Mouse (Mus musculus) left cerebral cortex, postnatal 25 days (tissue): ENCODE measurements around the gene Matk. TPM values are rescaled to one million over a fixed set of nuclear protein-coding genes. Genes with fewer than 3 reads are reported as not detected.

Experiments used
- DNase-seq, 2 experiments: peaks; one replicate each; pipeline ENCODE4 v3.0.0; 2022; ENCODE audit warnings: low spot score in 2 of 2, mixed read lengths in 1 of 2
- intact Hi-C: fragments of 180-260 bp; cut with DNase I; formaldehyde crosslinking; loops from one replicate; pipeline ENCODE4 v1.15.1; 2025
- total RNA-seq, 2 experiments: library from RNA; stranded (reverse); gene quantifications; 2 replicates each; pipeline ENCODE4 v1.2.3; 2021

The Matk gene
- total RNA-seq, 2 experiments from 2014 or later: 191 to 194 TPM

DNA sequence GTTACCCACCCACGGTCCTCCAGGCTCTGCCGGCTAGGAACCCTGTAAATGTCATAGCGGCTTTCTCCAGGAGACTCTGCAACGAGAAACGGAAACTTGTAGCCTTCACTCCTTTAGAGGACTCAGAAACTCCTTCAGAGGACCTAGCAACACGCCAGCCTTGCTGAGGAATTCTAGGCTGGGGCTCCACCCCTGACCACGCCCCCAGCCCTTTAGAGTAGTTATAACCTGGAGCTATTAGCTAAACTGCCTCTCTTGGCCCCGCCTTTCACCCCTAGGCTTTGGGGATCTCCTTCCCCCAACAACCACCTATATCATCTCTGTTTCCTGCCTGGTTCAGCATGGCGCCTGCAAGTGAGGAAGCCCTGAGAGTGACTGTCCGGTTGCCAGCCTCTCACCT is 26.8 kb downstream of the Matk start:
- intact Hi-C loops: no loop called here
- no peak for DNase-seq

DNA sequence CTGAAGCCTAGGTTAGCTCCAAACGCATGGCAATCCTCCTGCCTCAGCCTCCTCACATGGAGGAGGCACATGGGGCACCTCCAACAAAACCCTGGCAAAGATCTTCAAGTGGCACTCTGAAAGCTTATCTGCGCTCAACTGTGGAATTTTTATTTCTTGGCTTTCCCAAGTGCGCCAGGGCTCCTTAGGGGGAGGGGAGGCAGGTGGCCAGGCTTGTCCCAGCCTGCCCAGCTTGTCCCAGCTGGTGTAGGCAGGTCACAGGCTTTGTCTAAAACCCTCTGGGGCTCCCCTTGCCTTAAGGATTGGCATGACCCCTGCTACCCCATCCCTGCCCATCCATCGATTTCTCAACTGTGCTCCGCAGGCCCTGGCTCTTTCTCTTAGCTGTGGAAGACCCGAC is 31.5 kb downstream of the Matk start:
- intact Hi-C loops: no loop called here
- DNase-seq: no peak

DNA sequence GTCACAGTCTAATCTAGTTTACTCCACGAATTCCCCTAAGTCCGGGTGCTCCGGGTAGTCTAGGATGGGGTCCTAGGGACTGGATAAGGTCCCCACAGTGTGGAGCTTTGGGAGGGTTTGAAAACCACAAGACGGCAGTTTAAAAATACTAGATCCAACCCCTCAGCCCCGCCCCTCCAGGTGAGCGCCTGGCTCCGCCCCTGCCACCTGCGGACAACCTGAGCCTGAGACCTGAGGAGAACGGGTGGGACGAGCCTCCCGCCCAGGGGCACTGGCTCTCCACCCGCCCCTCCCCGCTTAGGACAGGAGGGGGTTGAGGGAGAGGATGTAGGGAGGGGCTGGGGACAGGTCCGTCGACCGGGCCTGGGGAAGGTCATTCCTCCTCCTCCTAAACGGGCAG is 32.0 kb downstream of the Matk start:
- intact Hi-C loops: loop anchor here (5.0 kb wide), 2 partner anchors 58 to 163 kb away; partner anchors contain the start of gene Gipc3

DNA sequence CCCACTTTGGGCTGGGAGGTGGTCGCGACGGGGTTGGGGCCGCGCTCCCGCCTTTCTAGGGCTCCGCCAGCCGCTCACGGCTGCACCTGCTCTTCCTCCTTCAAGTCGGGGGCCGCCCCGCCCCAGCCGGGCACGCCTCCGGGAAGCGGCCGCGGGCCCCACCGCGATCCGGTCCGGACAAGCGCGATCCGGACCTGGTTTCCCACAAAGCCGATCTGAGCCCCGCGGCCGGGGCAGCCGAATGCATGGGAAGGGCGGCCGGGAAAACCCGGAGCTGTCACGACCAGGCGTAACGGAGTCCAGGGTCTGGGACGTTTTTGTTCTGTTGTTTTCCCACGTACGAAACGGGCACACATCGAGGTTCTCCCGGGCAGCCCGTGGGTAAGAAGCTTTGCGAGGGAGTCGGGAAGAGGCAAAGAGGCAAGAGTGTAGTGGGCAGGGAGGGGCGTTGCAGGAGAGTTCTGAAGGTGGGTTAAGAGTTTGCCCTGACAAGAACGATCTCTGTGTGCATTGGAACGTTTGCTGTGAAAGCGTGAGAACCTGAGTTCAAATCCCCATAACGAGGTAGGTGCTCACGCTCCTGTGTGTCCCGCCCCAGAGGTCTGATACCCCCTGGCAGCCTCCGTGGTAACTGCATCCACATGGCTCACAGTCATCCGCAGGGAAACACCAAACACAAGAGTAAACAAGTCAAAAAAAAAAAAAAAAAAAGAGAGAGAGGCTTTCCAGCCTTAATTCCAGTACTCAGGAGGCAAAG is 33.1 kb downstream of the Matk start:
- intact Hi-C loops: loop anchor here (5.0 kb wide), 2 partner anchors 56 to 161 kb away; partner anchors contain the start of gene Gipc3
- DNase-seq: peak; percentile 72 to 80

More for the DNA sequence above, 32.0 kb downstream of the Matk start:
- DNase-seq: no peak

DNA sequence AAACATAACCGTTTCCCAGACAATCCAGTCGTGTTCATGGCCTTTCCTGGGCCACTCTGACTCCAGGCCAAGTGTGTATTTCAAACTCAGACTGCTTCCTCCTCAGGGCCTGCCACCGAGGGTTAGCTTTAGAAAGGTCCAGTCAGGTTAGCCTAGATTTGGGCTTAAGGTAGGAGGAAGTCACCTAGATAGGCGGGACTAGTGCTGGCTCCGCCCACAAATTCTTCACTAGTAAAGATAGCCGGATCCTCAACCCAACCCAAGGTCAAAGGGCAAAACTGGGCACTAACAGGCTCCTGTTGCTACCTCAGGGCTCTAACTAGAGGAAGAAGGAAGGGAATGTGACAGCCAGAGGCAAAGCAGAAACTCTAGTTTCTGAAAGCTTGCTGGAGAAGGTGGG is 33.9 kb downstream of the Matk start:
- intact Hi-C loops: loop anchor here (5.0 kb wide), 2 partner anchors 56 to 161 kb away; partner anchors contain the start of gene Gipc3
- DNase-seq: no peak

DNA sequence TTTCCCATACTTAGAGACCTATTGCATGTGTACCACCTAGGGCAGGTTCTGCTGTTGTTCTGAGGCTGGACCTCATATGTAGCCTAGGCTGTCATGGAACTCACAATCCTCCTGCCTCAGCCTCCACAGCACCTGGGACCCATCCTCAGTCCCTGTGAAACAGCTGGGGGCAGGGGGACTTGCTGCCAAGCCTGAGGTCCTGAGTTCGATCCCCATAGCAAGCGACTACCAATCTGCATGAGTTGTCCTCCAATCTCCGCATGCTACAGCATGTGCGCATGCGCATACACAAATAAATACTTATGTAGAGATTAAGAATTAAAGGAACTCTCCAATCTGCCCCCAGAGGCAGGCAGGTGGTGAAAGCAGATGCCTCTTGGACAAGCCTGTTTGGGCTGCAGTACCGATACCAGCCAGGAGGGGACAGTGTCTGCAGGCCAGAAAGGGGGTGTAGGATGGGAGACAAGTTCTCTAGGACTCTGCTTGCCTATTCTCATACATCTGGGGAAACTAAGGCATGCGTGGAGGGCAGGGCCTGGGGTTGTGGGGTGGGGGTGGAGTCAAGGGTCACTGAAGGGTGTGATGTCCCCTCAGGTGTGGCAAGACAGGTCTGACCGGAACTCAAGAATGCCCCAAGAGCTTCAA is 34.9 kb downstream of the Matk start:
- no peak for DNase-seq
- intact Hi-C loops: loop anchor here (5.0 kb wide), 2 partner anchors 55 to 160 kb away; partner anchors contain the start of gene Gipc3

DNA sequence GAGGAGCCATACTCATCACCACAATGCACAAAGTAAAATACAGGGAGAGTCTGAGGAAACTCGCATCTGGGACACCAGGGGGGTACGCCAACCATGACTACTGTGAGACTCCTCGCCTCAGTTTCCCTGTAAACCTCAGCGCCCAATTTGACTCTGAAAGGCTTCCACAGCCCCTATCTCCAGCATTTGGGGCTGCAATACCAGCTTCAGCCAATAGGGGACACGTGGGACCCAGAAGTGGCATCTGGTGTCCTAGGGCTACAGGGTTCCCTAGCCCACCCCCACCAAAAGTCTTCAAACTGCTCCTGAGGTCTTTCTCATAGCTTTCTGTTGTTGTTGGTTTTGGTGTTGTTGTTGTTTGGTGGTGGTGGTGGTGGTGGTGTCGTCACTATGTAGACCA is 35.9 kb downstream of the Matk start:
- intact Hi-C loops: loop anchor here (5.0 kb wide), 2 partner anchors 54 to 159 kb away; partner anchors contain the start of gene Gipc3

DNA sequence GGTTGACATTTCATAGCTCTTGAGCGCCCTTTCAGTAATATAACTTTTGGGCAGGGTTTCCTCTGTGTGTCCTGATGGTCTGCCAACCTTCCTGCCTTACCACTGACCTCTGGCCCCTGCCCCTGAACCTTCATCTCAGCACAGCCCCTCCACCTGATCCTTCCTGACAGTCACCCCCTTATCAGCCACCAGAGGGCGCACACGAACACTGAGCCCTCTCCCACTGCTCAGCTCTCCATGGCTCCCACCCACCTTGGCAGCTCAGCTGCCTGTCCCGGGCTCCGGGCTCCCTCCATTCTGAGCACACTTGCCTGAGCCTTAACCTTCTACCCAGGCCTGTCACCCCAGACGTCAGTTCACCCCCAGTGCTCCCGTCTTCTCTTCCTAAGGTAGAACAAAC is 36.5 kb downstream of the Matk start:
- intact Hi-C loops: loop anchor here (5.0 kb wide), 2 partner anchors 53 to 158 kb away; partner anchors contain the start of gene Gipc3
- DNase-seq: peak in 1 of 2 experiments; percentile 65

More for the DNA sequence above, 35.9 kb downstream of the Matk start:
- no peak for DNase-seq

DNA sequence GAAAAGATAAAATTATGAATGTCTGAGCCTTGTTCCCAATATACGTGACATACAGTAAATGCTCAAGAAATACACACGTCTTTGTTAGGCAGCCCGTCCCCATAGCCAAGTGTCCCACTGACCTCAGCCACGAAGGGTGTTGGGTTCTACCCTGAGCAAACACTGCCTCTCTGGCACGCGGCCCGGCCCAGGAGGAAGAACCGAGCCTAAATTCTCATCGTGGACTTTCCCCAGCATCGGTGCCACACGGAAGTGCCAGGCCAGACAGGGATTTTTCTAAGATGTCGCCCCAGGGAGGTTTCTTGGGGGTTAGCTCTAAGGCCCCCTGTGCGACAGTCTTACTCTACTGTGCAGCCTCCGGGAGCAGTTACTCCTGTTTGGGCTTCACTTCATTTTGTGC is 37.1 kb downstream of the Matk start:
- intact Hi-C loops: loop anchor here (2.0 to 5.0 kb wide), 3 partner anchors 52 to 157 kb away; partner anchors contain the start of genes Gipc3 and Hmg20b
- no peak for DNase-seq

DNA sequence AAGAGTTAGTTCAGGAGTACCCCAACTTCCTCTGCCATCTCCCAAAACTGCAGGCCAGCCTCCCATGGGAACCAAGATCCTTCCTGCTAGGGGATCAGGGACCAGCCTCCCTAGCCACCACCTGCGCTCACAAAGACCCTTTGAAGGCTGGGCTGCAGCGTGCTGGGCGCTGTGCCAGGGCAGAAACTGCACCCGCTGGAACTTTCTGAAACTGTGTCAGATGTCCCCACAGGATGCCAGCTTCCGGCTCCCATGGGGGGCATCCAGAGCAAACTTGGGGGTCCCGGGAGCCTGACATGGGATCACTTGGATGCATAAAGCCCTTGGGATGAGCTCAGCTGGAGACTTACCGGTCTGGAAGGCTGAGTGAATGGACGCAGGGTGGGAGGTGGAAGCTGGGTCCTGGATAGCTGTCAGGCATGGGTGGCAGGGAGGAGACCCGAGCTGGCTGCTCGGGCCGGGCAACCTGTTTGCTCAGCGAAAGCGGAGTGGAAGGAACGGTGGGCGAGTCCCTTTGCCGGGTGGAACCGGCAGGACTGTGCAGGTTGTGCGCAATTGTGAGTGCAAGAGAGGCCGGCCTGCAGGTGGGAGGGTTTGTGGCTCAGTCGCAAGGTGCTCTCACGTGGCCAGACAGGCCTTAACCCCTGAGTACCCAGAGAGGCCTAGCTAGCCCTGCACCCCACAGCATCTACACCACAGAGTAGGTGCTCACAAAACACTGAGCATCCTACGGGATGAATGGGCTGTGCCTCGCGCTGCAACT is 38.1 kb downstream of the Matk start:
- intact Hi-C loops: loop anchor here (2.0 kb wide), 1 partner anchor 60 kb away; the partner anchor contains the start of gene Hmg20b
- no peak for DNase-seq

DNA sequence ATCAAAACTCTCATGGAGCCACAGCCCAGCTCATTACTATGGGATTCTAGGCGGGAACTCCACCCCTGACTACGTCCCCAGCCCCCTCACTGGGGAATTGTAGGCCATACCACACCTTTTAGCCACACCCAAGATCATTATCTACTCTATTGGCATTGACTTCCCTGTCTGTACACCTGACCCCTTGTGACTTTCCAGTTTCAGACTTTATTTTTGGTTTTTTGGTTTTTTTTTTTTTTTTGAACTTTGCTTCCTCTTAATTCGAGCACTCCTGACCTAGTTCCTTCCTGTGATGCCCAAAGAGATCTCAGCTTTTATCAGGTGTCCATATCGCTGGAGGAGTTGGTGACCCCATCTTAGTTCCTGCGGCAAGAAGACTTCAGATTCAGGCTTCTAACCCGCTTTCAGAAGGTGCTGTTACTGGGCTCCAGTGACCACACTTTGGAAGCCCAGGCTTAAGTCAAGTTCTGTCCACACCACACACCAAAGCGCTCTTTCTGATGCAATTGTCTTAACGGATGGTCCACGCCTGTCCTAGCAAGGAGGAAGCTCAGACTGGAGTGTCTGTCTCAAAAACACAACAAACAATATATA is 38.9 kb downstream of the Matk start, which contains the start of gene Tjp3:
TSS of gene Tjp3 (minus strand) at position 71 of the 594 bp plus-strand sequence.
- no peak for DNase-seq
- intact Hi-C loops: loop anchor here (2.0 kb wide), 2 partner anchors 25 to 59 kb away; partner anchors contain the start of gene Hmg20b

DNA sequence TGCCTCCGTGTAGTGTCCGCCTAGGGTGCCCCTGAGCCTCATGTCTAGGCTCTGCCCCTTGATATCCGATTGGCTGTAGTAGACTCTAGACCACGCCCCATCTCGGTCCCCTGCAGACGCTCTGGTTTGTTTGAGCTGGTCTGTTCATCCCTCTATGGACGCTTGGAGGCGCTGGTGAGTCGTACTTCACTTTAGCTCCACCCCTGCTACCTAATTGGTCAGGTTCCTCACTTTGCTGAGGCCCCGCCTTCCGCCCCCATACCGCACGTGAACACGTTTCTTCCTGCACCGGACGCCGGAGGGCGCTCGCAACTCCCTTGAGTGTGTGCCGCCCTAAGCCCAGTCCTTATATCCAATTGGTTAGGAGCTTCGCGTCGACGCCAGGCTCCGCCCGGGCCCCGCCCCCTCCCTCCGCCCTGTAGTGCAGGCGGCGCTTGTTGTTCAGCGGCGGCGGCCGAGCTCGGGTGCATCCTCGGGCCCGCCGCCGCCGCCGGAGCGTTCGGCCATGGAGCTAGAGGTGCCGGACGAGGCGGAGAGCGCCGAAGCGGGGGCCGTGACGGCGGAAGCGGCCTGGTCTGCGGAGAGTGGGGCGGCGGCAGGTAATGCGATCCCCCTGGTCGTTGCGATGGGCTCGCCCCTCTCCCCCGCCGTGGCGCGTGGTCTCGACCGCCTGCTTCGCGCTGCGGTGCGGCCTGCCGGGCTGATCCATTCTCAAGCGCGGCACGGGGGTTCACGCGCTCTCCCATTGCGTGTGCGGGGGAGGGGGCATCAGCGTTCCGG is 40.0 kb downstream of the Matk start, which contains the start of gene Pip5k1c:
TSS of gene Pip5k1c (plus strand) at position 410 of the 780 bp plus-strand sequence.
- DNase-seq: peak; percentile 99 to 100
- intact Hi-C loops: loop anchor here (1.0 to 2.0 kb wide), 2 partner anchors 15 to 24 kb away; no protein-coding TSS in a partner anchor

DNA sequence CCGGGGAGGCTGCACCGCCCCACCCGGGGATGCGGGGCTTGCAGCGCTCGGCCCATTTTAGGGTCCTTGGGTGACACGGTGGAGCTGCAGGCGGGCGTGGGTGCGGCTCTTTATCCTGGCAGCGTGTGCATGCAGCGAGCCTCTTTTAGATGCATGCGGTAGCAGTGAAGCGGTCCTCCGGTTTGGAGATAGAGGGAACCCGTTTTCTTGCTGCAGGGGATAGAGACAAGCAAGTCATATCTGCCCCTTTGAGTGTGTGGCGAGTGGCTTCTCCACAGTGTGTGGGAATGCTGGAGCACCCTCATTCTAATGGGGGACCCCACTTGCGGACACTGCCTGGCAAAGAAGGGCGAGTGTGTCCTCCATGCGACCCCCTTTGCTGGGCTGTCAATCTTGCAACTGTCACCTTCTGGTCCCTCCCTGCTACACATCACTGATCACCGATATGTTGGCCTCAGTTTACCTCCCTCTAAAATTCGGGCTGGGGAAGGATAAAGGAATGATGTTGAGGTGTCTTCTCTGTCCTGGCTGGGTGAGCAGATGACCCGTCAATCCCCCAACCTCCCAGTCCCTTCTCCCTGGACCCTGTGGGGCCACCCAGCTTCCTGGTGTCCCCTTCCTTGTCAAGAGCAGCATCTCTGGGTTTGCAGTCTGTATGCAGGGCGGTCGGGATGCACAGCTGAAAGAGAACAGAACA is 40.7 kb downstream of the Matk start:
- intact Hi-C loops: loop anchor here (1.0 to 2.0 kb wide), 2 partner anchors 14 to 23 kb away; no protein-coding TSS in a partner anchor
- no peak for DNase-seq

DNA sequence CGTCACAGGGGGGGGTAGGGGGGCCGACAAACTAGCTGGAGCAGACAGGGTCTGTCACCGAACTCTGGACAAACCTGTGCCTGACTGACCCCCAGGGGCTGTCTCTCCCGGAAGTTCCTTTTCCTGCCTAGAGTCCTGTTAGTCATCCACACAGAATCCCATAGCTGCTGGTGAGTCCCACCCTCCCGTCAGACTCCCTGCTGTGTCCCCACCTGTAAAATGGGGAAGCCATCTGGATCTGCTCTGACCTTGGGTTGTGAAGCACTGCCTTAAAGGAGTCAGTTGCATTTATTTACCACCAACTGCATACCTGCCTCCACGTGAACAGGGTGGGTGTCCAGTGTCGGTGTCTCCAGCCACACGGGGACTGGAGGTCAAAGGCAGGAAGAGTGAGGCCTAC is 41.7 kb downstream of the Matk start:
- intact Hi-C loops: no loop called here

DNA sequence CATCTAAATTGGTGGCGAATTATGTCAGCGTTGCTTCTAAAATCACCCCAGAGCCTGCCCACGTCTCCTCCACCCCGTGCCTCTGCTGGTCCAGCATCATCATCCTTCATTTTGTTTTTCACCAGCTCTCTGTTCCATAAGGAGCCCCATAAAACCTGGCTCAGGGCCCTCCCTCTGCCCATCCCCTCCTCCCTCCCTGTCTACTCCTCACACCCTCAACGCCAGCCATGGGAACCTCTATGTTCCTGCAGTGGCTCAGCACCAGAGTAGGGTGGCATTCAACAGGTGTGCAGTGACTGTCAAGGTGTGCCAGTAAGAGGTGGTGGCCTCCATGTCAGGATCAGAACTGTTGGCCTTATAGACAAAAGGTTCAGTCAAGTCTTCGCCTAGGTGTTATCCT is 42.5 kb downstream of the Matk start:
- intact Hi-C loops: no loop called here
- DNase-seq: peak in 1 of 2 experiments; percentile 88

More for the DNA sequence above, 41.7 kb downstream of the Matk start:
- DNase-seq: no peak

DNA sequence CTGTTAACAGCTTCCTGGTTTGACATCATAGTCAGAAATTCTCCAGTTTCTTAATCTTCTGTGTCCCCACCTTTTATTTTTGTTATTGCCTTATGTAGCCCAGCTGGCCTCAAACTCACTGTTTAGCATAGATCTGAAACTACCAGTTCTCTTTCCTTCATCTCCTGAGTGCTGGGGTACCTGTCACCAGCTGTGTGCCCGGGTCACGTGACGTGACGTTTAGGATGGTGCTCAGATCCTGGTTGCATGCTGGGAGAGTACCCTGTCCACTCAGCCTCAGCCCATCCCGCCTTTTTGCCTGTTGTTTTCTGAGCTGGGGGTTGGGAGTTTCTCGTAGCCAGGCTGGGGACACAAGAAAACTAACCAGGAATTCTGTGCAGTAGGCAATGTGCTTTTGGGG is 44.5 kb downstream of the Matk start:
- DNase-seq: no peak
- intact Hi-C loops: no loop called here

DNA sequence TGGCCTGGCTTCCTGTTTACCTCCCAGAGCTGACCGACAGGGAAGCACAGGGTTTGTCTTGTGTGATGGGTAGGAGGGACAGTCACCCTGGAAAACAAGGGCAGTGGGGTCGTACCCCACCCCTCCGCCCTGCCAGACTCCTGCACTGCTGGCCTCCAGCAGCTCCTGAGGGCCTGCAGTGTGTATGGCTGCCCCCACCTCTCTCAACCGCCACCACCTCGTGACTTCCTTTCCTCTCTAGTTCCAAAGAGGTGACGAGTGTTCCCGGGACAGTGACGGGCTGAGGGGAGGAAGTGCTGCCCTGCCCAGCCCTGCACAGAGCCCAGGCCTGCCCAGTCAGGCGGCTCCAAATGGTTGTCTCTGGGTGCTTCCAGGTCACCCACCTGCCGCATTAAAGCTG is 45.1 kb downstream of the Matk start:
- intact Hi-C loops: no loop called here
- no peak for DNase-seq
